Mouse (Mus musculus) MEL (cell line): Measurements from ENCODE around the gene Gm49378. TPM values are rescaled to one million over a fixed set of nuclear protein-coding genes. Genes with fewer than 3 reads are reported as not detected.

ENCODE experiments used
- DNase-seq: peaks from one replicate; pipeline ENCODE4 v3.0.0; 2011; ENCODE audit warnings: low read depth, low spot score
- H3K27ac ChIP-seq: 2 replicates; pipeline ENCODE4 v1.5.1; 2012; ENCODE audit warnings: low read depth, mild to moderate bottlenecking, control low read depth, low read length, moderate library complexity; ENCODE audit not compliant: control insufficient read depth
- H3K27me3 ChIP-seq, 2 experiments: fragments of 150-350 bp in 1 of 2; sonication (generic) in 1 of 2; 2 replicates each; pipeline ENCODE4 v1.6.1; 2012; ENCODE audit warnings: low read length in 2 of 2, mild to moderate bottlenecking in 2 of 2, improper control_type of control experiment in 1 of 2, moderate library complexity in 1 of 2; ENCODE audit not compliant: insufficient read depth in 2 of 2, control insufficient read depth in 1 of 2
- H3K36me3 ChIP-seq, 2 experiments: 2 replicates each; pipeline ENCODE4 v1.6.1; 2012 to 2014; ENCODE audit warnings: low read length in 2 of 2, improper control_type of control experiment in 1 of 2, inconsistent platforms in 1 of 2, mild to moderate bottlenecking in 1 of 2; ENCODE audit not compliant: insufficient read depth in 2 of 2, control insufficient read depth in 1 of 2
- H3K4me1 ChIP-seq, 2 experiments: fragments of 150-350 bp in 1 of 2; sonication (generic) in 1 of 2; 2 replicates each; pipeline ENCODE4 v1.6.1; 2012; ENCODE audit warnings: low read length in 2 of 2, improper control_type of control experiment in 1 of 2, mild to moderate bottlenecking in 1 of 2; ENCODE audit not compliant: insufficient read depth in 2 of 2, control insufficient read depth in 1 of 2
- H3K4me3 ChIP-seq, 2 experiments: fragments of 150-350 bp in 1 of 2; sonication (generic) in 1 of 2; 2 replicates each; pipeline ENCODE4 v1.5.1; 2012; ENCODE audit warnings: low read depth in 2 of 2, low read length in 2 of 2, mild to moderate bottlenecking in 2 of 2, moderate library complexity in 2 of 2, control low read depth in 1 of 2, improper control_type of control experiment in 1 of 2; ENCODE audit not compliant: control insufficient read depth in 1 of 2, insufficient read depth in 1 of 2
- H3K79me2 ChIP-seq: 2 replicates; pipeline ENCODE4 v1.6.1; 2012; ENCODE audit warnings: mild to moderate bottlenecking, low read length, moderate library complexity; ENCODE audit not compliant: control insufficient read depth, poor library complexity, insufficient read depth
- H3K9ac ChIP-seq: 2 replicates; pipeline ENCODE4 v1.6.1; 2012; ENCODE audit warnings: low read depth, mild to moderate bottlenecking, control low read depth, low read length, moderate library complexity; ENCODE audit not compliant: control insufficient read depth, poor library complexity, severe bottlenecking
- H3K9me3 ChIP-seq: fragments of 150-350 bp; sonication (generic); replicated peaks from 2 replicates; pipeline ENCODE4 v1.6.1; 2012; ENCODE audit warnings: mild to moderate bottlenecking, low read length, improper control_type of control experiment, moderate library complexity; ENCODE audit not compliant: insufficient read depth
- BHLHE40 ChIP-seq: IDR thresholded peaks from 2 replicates; pipeline ENCODE4 v1.6.1; 2012; ENCODE audit warnings: low read depth, mild to moderate bottlenecking, inconsistent platforms, low read length, improper control_type of control experiment, borderline replicate concordance
- CHD1 ChIP-seq: IDR thresholded peaks from 2 replicates; pipeline ENCODE4 v1.6.1; 2012; ENCODE audit warnings: low read depth, mild to moderate bottlenecking, inconsistent platforms, low read length, improper control_type of control experiment
- CHD2 ChIP-seq: IDR thresholded peaks from 2 replicates; pipeline ENCODE4 v1.6.1; 2011; ENCODE audit warnings: low read length, improper control_type of control experiment
- CTCF ChIP-seq, 3 experiments: IDR thresholded peaks in 2 of 3; conservative IDR thresholded peaks in 1 of 3; 2 replicates each; pipeline ENCODE4 v1.5.1; 2011 to 2012; ENCODE audit warnings: low read length in 3 of 3, low read depth in 2 of 3, mild to moderate bottlenecking in 2 of 3, improper control_type of control experiment in 1 of 3, inconsistent platforms in 1 of 3, mixed read lengths in 1 of 3, moderate library complexity in 1 of 3; ENCODE audit not compliant: control insufficient read depth in 1 of 3, insufficient read depth in 1 of 3, poor library complexity in 1 of 3, severe bottlenecking in 1 of 3
- E2F4 ChIP-seq: IDR thresholded peaks from 2 replicates; pipeline ENCODE4 v1.6.1; 2011; ENCODE audit warnings: low read depth, low read length, improper control_type of control experiment, borderline replicate concordance
- ELF1 ChIP-seq: IDR thresholded peaks from 2 replicates; pipeline ENCODE4 v1.6.1; 2014; ENCODE audit warnings: low read depth, mild to moderate bottlenecking, inconsistent platforms, low read length, improper control_type of control experiment, moderate library complexity
- EP300 ChIP-seq, 2 experiments: IDR thresholded peaks; 2 replicates each; pipeline ENCODE4 v1.6.1; 2011; ENCODE audit warnings: improper control_type of control experiment in 2 of 2, low read length in 2 of 2, low read depth in 1 of 2, mild to moderate bottlenecking in 1 of 2
- ETS1 ChIP-seq: IDR thresholded peaks from 2 replicates; pipeline ENCODE4 v1.6.1; 2012; ENCODE audit warnings: low read depth, mild to moderate bottlenecking, inconsistent platforms, low read length, improper control_type of control experiment, moderate library complexity
- GABPA ChIP-seq: IDR thresholded peaks from 2 replicates; pipeline ENCODE4 v1.6.1; 2012; ENCODE audit warnings: low read depth, mild to moderate bottlenecking, inconsistent platforms, low read length, improper control_type of control experiment, moderate library complexity
- GATA1 ChIP-seq: IDR thresholded peaks from 2 replicates; pipeline ENCODE4 v1.6.1; 2011; ENCODE audit warnings: low read depth, low read length, improper control_type of control experiment
- HCFC1 ChIP-seq: IDR thresholded peaks from 2 replicates; pipeline ENCODE4 v1.6.1; 2012; ENCODE audit warnings: low read depth, mild to moderate bottlenecking, inconsistent platforms, low read length, improper control_type of control experiment, moderate library complexity
- JUND ChIP-seq: IDR thresholded peaks from 2 replicates; pipeline ENCODE4 v1.6.1; 2011; ENCODE audit warnings: low read depth, mild to moderate bottlenecking, improper control_type of control experiment, low read length
- KAT2A ChIP-seq: conservative IDR thresholded peaks from 2 replicates; pipeline ENCODE4 v1.6.1; 2012; ENCODE audit warnings: low read depth, low read length, improper control_type of control experiment, inconsistent platforms
- MAX ChIP-seq: IDR thresholded peaks from 2 replicates; pipeline ENCODE4 v1.6.1; 2011; ENCODE audit warnings: low read length, improper control_type of control experiment
- MEF2A ChIP-seq: IDR thresholded peaks from 2 replicates; pipeline ENCODE4 v1.6.1; 2014; ENCODE audit warnings: low read depth, mild to moderate bottlenecking, inconsistent platforms, low read length, improper control_type of control experiment; ENCODE audit not compliant: poor library complexity, insufficient replicate concordance, severe bottlenecking; ENCODE audit errors: extremely low read depth
- MXI1 ChIP-seq: IDR thresholded peaks from 2 replicates; pipeline ENCODE4 v1.6.1; 2011; ENCODE audit warnings: mild to moderate bottlenecking, low read depth, low read length, improper control_type of control experiment
- MYB ChIP-seq: IDR thresholded peaks from 2 replicates; pipeline ENCODE4 v1.6.1; 2011; ENCODE audit warnings: mild to moderate bottlenecking, low read depth, low read length, improper control_type of control experiment
- MYC ChIP-seq: IDR thresholded peaks from 2 replicates; pipeline ENCODE4 v1.6.1; 2011; ENCODE audit warnings: low read depth, mild to moderate bottlenecking, low read length, improper control_type of control experiment, moderate library complexity
- NELFE ChIP-seq: IDR thresholded peaks from 2 replicates; pipeline ENCODE4 v1.6.1; 2011; ENCODE audit warnings: low read depth, low read length, improper control_type of control experiment
- NRF1 ChIP-seq: IDR thresholded peaks from 2 replicates; pipeline ENCODE4 v1.6.1; 2014; ENCODE audit warnings: low read depth, mild to moderate bottlenecking, inconsistent platforms, low read length, improper control_type of control experiment, moderate library complexity; ENCODE audit not compliant: poor library complexity, insufficient read depth, severe bottlenecking
- POLR2A ChIP-seq, 2 experiments: IDR thresholded peaks; 2 replicates each; pipeline ENCODE4 v1.6.1; 2011 to 2012; ENCODE audit warnings: low read length in 2 of 2, mild to moderate bottlenecking in 2 of 2, control low read depth in 1 of 2, improper control_type of control experiment in 1 of 2, low read depth in 1 of 2, moderate library complexity in 1 of 2; ENCODE audit not compliant: control insufficient read depth in 1 of 2, insufficient read depth in 1 of 2, poor library complexity in 1 of 2
- RAD21 ChIP-seq: IDR thresholded peaks from 2 replicates; pipeline ENCODE4 v1.6.1; 2011; ENCODE audit warnings: mild to moderate bottlenecking, low read depth, low read length, improper control_type of control experiment
- RCOR1 ChIP-seq: IDR thresholded peaks from 2 replicates; pipeline ENCODE4 v1.6.1; 2012; ENCODE audit warnings: low read depth, mild to moderate bottlenecking, inconsistent platforms, low read length, improper control_type of control experiment
- SIN3A ChIP-seq: IDR thresholded peaks from 2 replicates; pipeline ENCODE4 v1.6.1; 2012; ENCODE audit warnings: low read length, improper control_type of control experiment, inconsistent platforms
- SMC3 ChIP-seq: IDR thresholded peaks from 2 replicates; pipeline ENCODE4 v1.6.1; 2011; ENCODE audit warnings: low read depth, low read length, improper control_type of control experiment
- TBP ChIP-seq: IDR thresholded peaks from 2 replicates; pipeline ENCODE4 v1.8.0; 2011; ENCODE audit warnings: low read depth, low read length, improper control_type of control experiment
- UBTF ChIP-seq: IDR thresholded peaks from 2 replicates; pipeline ENCODE4 v1.6.1; 2012; ENCODE audit warnings: low read depth, mild to moderate bottlenecking, inconsistent platforms, low read length, improper control_type of control experiment, moderate library complexity, borderline replicate concordance; ENCODE audit not compliant: insufficient read depth
- USF1 ChIP-seq: IDR thresholded peaks from 2 replicates; pipeline ENCODE4 v1.6.1; 2014; ENCODE audit warnings: low read depth, mild to moderate bottlenecking, inconsistent platforms, low read length, improper control_type of control experiment, moderate library complexity
- USF2 ChIP-seq, 2 experiments: IDR thresholded peaks; 2 replicates each; pipeline ENCODE4 v1.6.1; 2011 to 2012; ENCODE audit warnings: improper control_type of control experiment in 2 of 2, low read length in 2 of 2, borderline replicate concordance in 1 of 2, inconsistent platforms in 1 of 2, low read depth in 1 of 2, mild to moderate bottlenecking in 1 of 2; ENCODE audit not compliant: insufficient read depth in 1 of 2
- ZC3H11A ChIP-seq: IDR thresholded peaks from 2 replicates; pipeline ENCODE4 v1.6.1; 2012; ENCODE audit warnings: low read depth, mild to moderate bottlenecking, inconsistent platforms, low read length, improper control_type of control experiment
- ZKSCAN1 ChIP-seq: IDR thresholded peaks from 2 replicates; pipeline ENCODE4 v1.6.1; 2012; ENCODE audit warnings: low read depth, mild to moderate bottlenecking, inconsistent platforms, low read length, improper control_type of control experiment, moderate library complexity
- ZMIZ1 ChIP-seq: IDR thresholded peaks from 2 replicates; pipeline ENCODE4 v1.6.1; 2012; ENCODE audit warnings: low read depth, mild to moderate bottlenecking, inconsistent platforms, low read length, improper control_type of control experiment, moderate library complexity
- polyA plus RNA-seq, 2 experiments: library from polyadenylated mRNA; stranded (reverse) in 1 of 2; unstranded in 1 of 2; fragments of >175 nt in 1 of 2; fragments of >200 nt in 1 of 2; gene quantifications; 2 replicates each; pipeline versions ENCODE4 v1.2.1 to v1.2.4; 2012; ENCODE audit warnings: low replicate concordance in 2 of 2, low read depth in 1 of 2; ENCODE audit not compliant: insufficient read length in 2 of 2, insufficient read depth in 1 of 2, missing spikeins in 1 of 2
- total RNA-seq: library from RNA; depleted of rRNA; stranded (reverse); fragments of 300-350 nt; gene quantifications from 2 replicates; pipeline ENCODE4 v1.2.3, GENCODE M21; 2012

Gene Gm49378
- total and polyA plus RNA-seq, 3 experiments, result 4.6 TPM; not detected in 2

DNA sequence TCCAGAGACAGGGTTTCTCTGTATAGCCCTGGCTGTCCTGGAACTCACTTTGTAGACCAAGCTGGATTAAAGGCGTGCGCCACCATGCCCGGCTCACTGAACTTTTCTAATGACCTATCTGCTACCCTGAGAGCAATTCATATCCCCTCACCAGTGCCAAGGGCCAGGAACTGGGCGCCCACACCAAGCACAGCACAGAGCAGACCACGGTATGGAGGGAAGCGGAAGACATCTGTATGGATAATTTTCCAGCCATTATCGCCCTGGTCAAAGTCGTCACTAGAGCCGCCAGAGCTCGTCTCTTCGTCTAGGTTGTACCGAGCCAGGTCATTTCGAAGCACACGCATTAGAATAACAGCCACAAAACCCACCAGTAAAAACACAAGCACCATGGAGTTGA, 3.1 kb upstream of the Gm49378 start:
- peaks cover 4 to 17% of the 10 kb centered on the region in 2 experiments for H3K36me3 ChIP-seq
- H3K4me1 ChIP-seq, result peaks cover 0 to 14% of the 10 kb centered on the region in 2 experiments; a peak in 2 of 4 replicates
- no peaks in the 10 kb centered on the region for H3K27me3 ChIP-seq
- no peak for DNase-seq
- no peaks in the 10 kb centered on the region for H3K9me3 ChIP-seq
- no peak overlapping the region for H3K4me3 ChIP-seq
- H3K27ac ChIP-seq, result no peak overlapping the region
- TF ChIP-seq KAT2A, result no peak
- TF ChIP-seq ETS1, result no peak
- no peak for TF ChIP-seq E2F4
- TF ChIP-seq RCOR1, result no peak
- TF ChIP-seq RAD21, result no peak
- H3K79me2 ChIP-seq, result peaks cover 42% of the 10 kb centered on the region
- no peak overlapping the region for H3K9ac ChIP-seq

DNA sequence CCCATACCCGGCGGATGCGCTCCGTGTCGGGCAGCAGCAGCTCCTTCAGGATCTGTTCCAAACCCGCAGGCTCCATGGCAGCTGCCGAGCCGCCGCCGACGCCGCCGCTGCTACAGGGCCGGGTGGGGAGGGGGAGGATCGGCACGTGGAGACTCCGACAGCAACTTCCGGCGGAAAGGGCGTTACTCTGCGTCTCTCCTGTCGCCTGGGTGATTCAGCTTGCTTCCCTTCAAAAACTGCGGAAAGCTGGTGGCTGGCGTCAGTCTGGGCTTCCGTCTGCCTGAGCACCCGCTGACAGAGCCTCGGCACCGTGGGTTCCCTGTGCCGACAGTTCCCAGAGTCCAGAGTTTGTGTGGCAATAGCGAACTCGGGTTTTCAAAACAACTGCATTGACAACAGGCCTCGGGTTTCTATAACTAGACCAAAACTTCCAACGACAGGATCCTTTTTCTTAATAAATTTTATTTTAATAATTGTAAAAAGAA, 2.1 kb downstream of the Gm49378 start, which contains the start of gene Ipo4:
TSS of gene Ipo4 (minus strand) at position 435 of the 485 bp plus-strand sequence.
- Histone ChIP-seq H3K9me3 (no peaks in the 10 kb centered on the region), H3K4me1 (no peaks in the 10 kb centered on the region), H3K36me3 (peaks cover 2% of the 10 kb centered on the region in 2 experiments; a peak in 3 of 4 replicates), H3K27ac (peak within 1 kb of the TSS; percentile 58), H3K79me2 (peaks cover 12% of the 10 kb centered on the region), H3K4me3 (peak within 1 kb of the TSS; percentile 64 to 83), H3K9ac (peak within 1 kb of the TSS; percentile 86), H3K27me3 (no peaks in the 10 kb centered on the region)
- peak; percentile 94 for DNase-seq
- peak; percentile 99 for TF ChIP-seq MXI1
- TF ChIP-seq ZC3H11A, result no peak
- TF ChIP-seq EP300 (IDR thresholded peaks at IDR 0.05; ENCODE audit: low read depth in 1 of 2, low read length in 2 of 2), result no peak
- peak; percentile 94 for TF ChIP-seq BHLHE40
- peak; percentile 97 for TF ChIP-seq MAX
- no peak for TF ChIP-seq GATA1
- no peak for TF ChIP-seq CHD1
- TF ChIP-seq MEF2A, result no peak
- no peak for TF ChIP-seq MYB
- TF ChIP-seq ZKSCAN1, result no peak
- TF ChIP-seq USF1, result peak; percentile 83
- no peak for TF ChIP-seq RCOR1
- no peak for TF ChIP-seq ZMIZ1
- peak; percentile 99 for TF ChIP-seq SIN3A
- TF ChIP-seq JUND, result no peak
- TF ChIP-seq ELF1, result peak; percentile 65
- TF ChIP-seq RAD21, result no peak
- TF ChIP-seq UBTF, result no peak
- TF ChIP-seq HCFC1, result peak; percentile 83
- no peak for TF ChIP-seq E2F4
- TF ChIP-seq POLR2A (IDR thresholded peaks at IDR 0.05; ENCODE audit: control insufficient read depth in 1 of 2, insufficient read depth in 1 of 2, low read depth in 1 of 2, low read length in 2 of 2, poor library complexity in 1 of 2), result peak; percentile 69 to 74
- TF ChIP-seq USF2 (IDR thresholded peaks at IDR 0.05; ENCODE audit: borderline replicate concordance in 1 of 2, insufficient read depth in 1 of 2, low read depth in 1 of 2, low read length in 2 of 2), result no peak
- TF ChIP-seq NRF1, result no peak
- no peak for TF ChIP-seq GABPA
- no peak for TF ChIP-seq CHD2
- TF ChIP-seq SMC3, result no peak
- no peak; the same call in 1 of the 2 replicates for TF ChIP-seq NELFE
- TF ChIP-seq CTCF (IDR thresholded peaks at IDR 0.05 in 2 of 3, conservative IDR thresholded peaks at IDR 0.05 in 1 of 3; ENCODE audit: control insufficient read depth in 1 of 3, insufficient read depth in 1 of 3, low read depth in 2 of 3, low read length in 3 of 3, poor library complexity in 1 of 3, severe bottlenecking in 1 of 3), result no peak
- TF ChIP-seq TBP, result peak; percentile 74
- TF ChIP-seq MYC, result peak; percentile 96
